19 mouse cellular contexts compared by ENCODE assay signal in genomic region chr2:147498731-147499130, GRCm38 (mm10).
A peak's percentile ranks its signal among the peaks of the same experiment; 100 is the strongest.
DNase-seq lines count a peak whose midpoint lies in the region; ATAC-seq and TF ChIP-seq lines count a peak whose summit lies in the region.
"Had no signal": no experiment of that assay in that cellular context is flagged by ENCODE, and none has a peak within 500 bp of the region (broad histone marks: within the 10 kb centered on the region; RNA-seq: fewer than 3 reads in every experiment).

No protein-coding gene starts in this region.

- TF ChIP-seq EP300 in CH12.LX (IDR thresholded peaks at IDR 0.05; ENCODE audit: low read length): 0 out of 2 replicates have a peak, but pooled peaks have one; percentile 15

- no peaks in the 10 kb centered on the region for H3K4me1 ChIP-seq in midbrain, embryonic 11.5 days (ENCODE audit: control insufficient read depth, insufficient read depth, low read length)
- no peaks in the 10 kb centered on the region for H3K4me1 ChIP-seq in midbrain, embryonic 13.5 days (replicated peaks)
- peaks cover 0 to 18% of the 10 kb centered on the region in 2 experiments; a peak in 2 of 4 replicates for H3K4me1 ChIP-seq in CH12.LX (ENCODE audit: control insufficient read depth in 1 of 2, insufficient read depth in 2 of 2)

- no peak overlapping the region for H3K4me3 ChIP-seq in midbrain, embryonic 11.5 days (ENCODE audit: low read depth, low read length)
- no peak overlapping the region for H3K4me3 ChIP-seq in midbrain, embryonic 13.5 days (replicated peaks)
- H3K4me3 ChIP-seq in CH12.LX (replicated peaks in 1 of 3; ENCODE audit: low read depth in 2 of 3, low read length in 2 of 3, poor library complexity in 1 of 3): no peak overlapping the region

- dilution Hi-C loops in CH12.LX (cut with MboI; ENCODE audit: extremely low pct_ligation_motif_present, extremely low pct_unique_long_range_greater_than_20kb, low sequenced_read_pairs): no loop called here

- TF ChIP-seq RAD21 in CH12.LX (IDR thresholded peaks at IDR 0.05; ENCODE audit: low read depth, low read length): no peak

- in situ Hi-C loops in CH12.LX (cut with MboI; ENCODE audit: low pct_ligation_motif_present, low pct_unique_long_range_greater_than_20kb, low sequenced_read_pairs): no loop called here

- no peak for TF ChIP-seq POLR2A in CH12.LX (IDR thresholded peaks at IDR 0.05; ENCODE audit: low read depth, low read length)

- no peaks in the 10 kb centered on the region for H3K79me2 ChIP-seq in CH12.LX (replicated peaks; ENCODE audit: control insufficient read depth, extremely low read depth, insufficient read depth, poor library complexity, severe bottlenecking)

- H3K27ac ChIP-seq in midbrain, embryonic 11.5 days (ENCODE audit: low read depth, low read length): no peak overlapping the region
- no peak overlapping the region for H3K27ac ChIP-seq in midbrain, embryonic 13.5 days
- no peak overlapping the region for H3K27ac ChIP-seq in CH12.LX (ENCODE audit: insufficient read depth, low read depth)

- no peak for ATAC-seq in midbrain, embryonic 11.5 days (ENCODE audit: low FRiP score)
- ATAC-seq in midbrain, embryonic 13.5 days: no peak
- ATAC-seq: activated CD4-positive, CD25-positive, alpha-beta regulatory T cell, adult 4 months; CD4-positive, CD25-positive, alpha-beta regulatory T cell, adult 4 months; Patski had no signal

- peak; percentile 19 for DNase-seq in midbrain, embryonic 11.5 days (ENCODE audit: low spot score, missing footprints)
- peak; percentile 24 for DNase-seq in CH12.LX (ENCODE audit: extremely low read depth)
- DNase-seq in gastrocnemius, postnatal 36 days: no peak
- DNase-seq: adrenal gland, adult 2 months; adrenal gland, adult 8-10 months; adrenal gland, postnatal 10 days; adrenal gland, postnatal 14 days; adrenal gland, postnatal 25 days; adrenal gland, postnatal 36 days; B cell, adult 2 months; cerebellum, adult 11 months; cerebellum, adult 11-12 months; cerebellum, adult 18-20 months; cerebellum, adult 2 months had no signal

- WGBS in midbrain, embryonic 11.5 days: 87% methylated on average over 1 of the region's 1 CpGs
- WGBS in midbrain, embryonic 13.5 days: 98% methylated on average over 1 of the region's 1 CpGs

- no peaks in the 10 kb centered on the region for H3K9me3 ChIP-seq in midbrain, embryonic 11.5 days (ENCODE audit: control insufficient read depth, low read length)
- H3K9me3 ChIP-seq in midbrain, embryonic 13.5 days: no peaks in the 10 kb centered on the region
- no peaks in the 10 kb centered on the region for H3K9me3 ChIP-seq in CH12.LX (replicated peaks; ENCODE audit: low read length)

- H3K36me3 ChIP-seq in midbrain, embryonic 11.5 days (ENCODE audit: control insufficient read depth, insufficient read depth, low read length): no peaks in the 10 kb centered on the region
- H3K36me3 ChIP-seq in midbrain, embryonic 13.5 days: no peaks in the 10 kb centered on the region
- no peaks in the 10 kb centered on the region for H3K36me3 ChIP-seq in CH12.LX (replicated peaks in 1 of 2; ENCODE audit: control insufficient read depth in 1 of 2, insufficient read depth in 1 of 2, low read length in 1 of 2)
- H3K36me3 ChIP-seq: G1E had no signal

- intact Hi-C loops in gastrocnemius, postnatal 36 days (cut with DNase I): no loop called here

- no peaks in the 10 kb centered on the region for H3K27me3 ChIP-seq in midbrain, embryonic 11.5 days (ENCODE audit: control insufficient read depth, insufficient read depth, low read length)
- no peaks in the 10 kb centered on the region for H3K27me3 ChIP-seq in midbrain, embryonic 13.5 days
- H3K27me3 ChIP-seq in CH12.LX (replicated peaks): no peaks in the 10 kb centered on the region
- H3K27me3 ChIP-seq: Patski had no signal

- TF ChIP-seq CTCF in CH12.LX (conservative IDR thresholded peaks at IDR 0.05 in 1 of 2, IDR thresholded peaks at IDR 0.05 in 1 of 2; ENCODE audit: low read depth in 2 of 2, low read length in 2 of 2): no peak

- H3K4me2 ChIP-seq in midbrain, embryonic 11.5 days: no peak overlapping the region
- H3K4me2 ChIP-seq in midbrain, embryonic 13.5 days (replicated peaks): no peak overlapping the region
- H3K4me2 ChIP-seq in CH12.LX (ENCODE audit: insufficient read depth, low read depth, poor library complexity, severe bottlenecking): no peak overlapping the region

- no peak overlapping the region for H3K9ac ChIP-seq in midbrain, embryonic 11.5 days (ENCODE audit: low read length)
- H3K9ac ChIP-seq in midbrain, embryonic 13.5 days (replicated peaks): no peak overlapping the region
- H3K9ac ChIP-seq in CH12.LX (ENCODE audit: insufficient read depth, low read depth): no peak overlapping the region

TF ChIP-seq in CH12.LX, 34 proteins besides CTCF, POLR2A, EP300 and RAD21:
- TF ChIP-seq CHD2 (IDR thresholded peaks at IDR 0.05; ENCODE audit: low read length) (no peak), ZKSCAN1 (IDR thresholded peaks at IDR 0.05; ENCODE audit: borderline replicate concordance, low read depth, low read length) (no peak), ELF1 (IDR thresholded peaks at IDR 0.05; ENCODE audit: low read depth, low read length) (no peak), MEF2A (IDR thresholded peaks at IDR 0.05; ENCODE audit: borderline replicate concordance, low read depth, low read length) (peak; percentile 92), JUN (IDR thresholded peaks at IDR 0.05; ENCODE audit: insufficient read depth, low read depth, low read length) (peak; percentile 73; the same call in 1 of the 2 replicates), JUND (conservative IDR thresholded peaks at IDR 0.05; ENCODE audit: low read depth, low read length) (peak; percentile 43; the same call in 1 of the 2 replicates), SIN3A (IDR thresholded peaks at IDR 0.05; ENCODE audit: low read length) (no peak)
TF ChIP-seq in CH12.LX: peak in this region for 3.

Comparison
In these comparisons a context has a peak if more than half of its experiments do, and no peak if none do; other contexts are left out.
1. DNase-seq: peak in midbrain, embryonic 11.5 days (single experiment) and CH12.LX (single experiment); none in gastrocnemius, postnatal 36 days (0 of 2).